Mouse (Mus musculus) heart, embryonic 11.5 days (tissue): ENCODE results near the gene Ccdc167. TPM values are rescaled to one million over a fixed set of nuclear protein-coding genes. Genes with fewer than 3 reads are reported as not detected.

Experiments
- ATAC-seq: fragments of 200-750 bp; cut with Nextera tagmentation; replicated peaks from 2 replicates; pipeline ENCODE4 v1.8.0; 2017; ENCODE audit warnings: moderate library complexity; ENCODE audit not compliant: insufficient number of reproducible peaks, low FRiP score, low TSS enrichment
- H3K27ac ChIP-seq: fragments of 300-500 bp; sonication (generic); 2 replicates; pipeline ENCODE4 v1.5.1; 2014; ENCODE audit warnings: mild to moderate bottlenecking, low read depth, low read length
- H3K27me3 ChIP-seq: fragments of 300-500 bp; sonication (generic); 2 replicates; pipeline ENCODE4 v1.6.1; 2014; ENCODE audit warnings: mild to moderate bottlenecking, low read length, mixed read lengths; ENCODE audit not compliant: control insufficient read depth, insufficient read depth
- H3K36me3 ChIP-seq: fragments of 300-500 bp; sonication (generic); 2 replicates; pipeline ENCODE4 v1.6.1; 2014; ENCODE audit warnings: mild to moderate bottlenecking, low read length, moderate library complexity, mixed read lengths; ENCODE audit not compliant: control insufficient read depth, insufficient read depth
- H3K4me1 ChIP-seq: fragments of 300-500 bp; sonication (generic); 2 replicates; pipeline ENCODE4 v1.6.1; 2014; ENCODE audit warnings: low read length; ENCODE audit not compliant: control insufficient read depth, insufficient read depth
- H3K4me2 ChIP-seq: fragments of 300-500 bp; sonication (generic); 2 replicates; pipeline ENCODE4 v1.6.1; 2014; ENCODE audit warnings: mild to moderate bottlenecking, moderate library complexity
- H3K4me3 ChIP-seq: fragments of 300-500 bp; sonication (generic); 2 replicates; pipeline ENCODE4 v1.5.1; 2014; ENCODE audit warnings: low read depth, low read length
- H3K9ac ChIP-seq: fragments of 300-500 bp; sonication (generic); 2 replicates; pipeline ENCODE4 v1.6.1; 2014; ENCODE audit warnings: mild to moderate bottlenecking, low read depth, low read length, moderate library complexity
- H3K9me3 ChIP-seq: fragments of 300-500 bp; sonication (generic); replicated peaks from 2 replicates; pipeline ENCODE4 v1.6.1; 2016; ENCODE audit warnings: low read length; ENCODE audit not compliant: control insufficient read depth
- WGBS: fragments of 180-500 bp; shearing (Covaris S2); extraction: QIAGEN DNeasy Blood & Tissue Kit; methylation state at CpG from one replicate; pipeline ENCODE4 v1.1.7; 2014; ENCODE audit not compliant: insufficient replicate concordance; 5-methylcytosine and 5-hydroxymethylcytosine counted together
- polyA plus RNA-seq: library from polyadenylated mRNA; unstranded; fragments of >200 nt; fragmentation: Nextera tagmentation; extraction: Ambion mirVana; gene quantifications from 2 replicates; pipeline ENCODE4 v1.2.1, GENCODE M21; 2014

The Ccdc167 gene
- polyA plus RNA-seq, 1 experiment from 2014 or later, result 18.0 TPM

GRCm38 (mm10) chr17:29642219-29642618 lies 74.6 kb downstream of the Ccdc167 start:
- peaks cover 13% of the 10 kb centered on the region for H3K4me1 ChIP-seq
- H3K9me3 ChIP-seq, result no peaks in the 10 kb centered on the region
- H3K4me2 ChIP-seq, result no peak overlapping the region
- H3K27ac ChIP-seq, result no peak overlapping the region
- ATAC-seq, result no peak
- peaks cover 21% of the 10 kb centered on the region for H3K36me3 ChIP-seq
- 65% methylated on average over 3 of the region's 3 CpGs for WGBS
- H3K4me3 ChIP-seq, result no peak overlapping the region
- H3K9ac ChIP-seq, result no peak overlapping the region
- H3K27me3 ChIP-seq, result no peaks in the 10 kb centered on the region

GRCm38 (mm10) chr17:29640971-29641370 lies 75.9 kb downstream of the Ccdc167 start:
- no peak overlapping the region for H3K9ac ChIP-seq
- peak; percentile 9; the same call in 1 of the 2 replicates for ATAC-seq
- peaks cover 20% of the 10 kb centered on the region for H3K4me1 ChIP-seq
- no peaks in the 10 kb centered on the region for H3K27me3 ChIP-seq
- peaks cover 18% of the 10 kb centered on the region; the same call in 1 of the 2 replicates for H3K36me3 ChIP-seq
- H3K4me2 ChIP-seq, result no peak overlapping the region
- whole genome bisulfite sequencing, result 86% methylated on average over 11 of the region's 11 CpGs
- no peak overlapping the region for H3K4me3 ChIP-seq
- H3K27ac ChIP-seq, result no peak overlapping the region
- no peaks in the 10 kb centered on the region for H3K9me3 ChIP-seq

GRCm38 (mm10) chr17:29637895-29638294 lies 78.9 kb downstream of the Ccdc167 start:
- H3K9ac ChIP-seq, result no peak overlapping the region
- no peaks in the 10 kb centered on the region for H3K9me3 ChIP-seq
- no peaks in the 10 kb centered on the region for H3K27me3 ChIP-seq
- H3K36me3 ChIP-seq, result peaks cover 30% of the 10 kb centered on the region
- H3K4me1 ChIP-seq, result peaks cover 14% of the 10 kb centered on the region
- WGBS, result 68% methylated on average over 8 of the region's 8 CpGs
- H3K27ac ChIP-seq, result no peak overlapping the region
- H3K4me2 ChIP-seq, result no peak overlapping the region
- no peak for ATAC-seq
- no peak overlapping the region for H3K4me3 ChIP-seq

- Histone ChIP-seq H3K4me2 (no peak overlapping the region), H3K9me3 (no peaks in the 10 kb centered on the region), H3K36me3 (peaks cover 30% of the 10 kb centered on the region), H3K4me3 (no peak overlapping the region), H3K27ac (no peak overlapping the region), H3K9ac (no peak overlapping the region), H3K4me1 (peaks cover 14% of the 10 kb centered on the region), H3K27me3 (no peaks in the 10 kb centered on the region)
- 75% methylated on average over 4 of the region's 4 CpGs for WGBS
- no peak for ATAC-seq
These were observed 79.5 kb downstream of the Ccdc167 start for GRCm38 (mm10) chr17:29637377-29637776.

Other genes starting within 250 kb of the Ccdc167 start
- gene Pim1, start 226.3 kb downstream of the Ccdc167 start, polyA plus RNA-seq, result 23.5 and 27.3 TPM in 2 replicates
- gene Gm17657, start 167.4 kb downstream of the Ccdc167 start, polyA plus RNA-seq, result not detected in 2 replicates
- 10.0 and 12.0 TPM in 2 replicates for gene Tbc1d22b, start 167.3 kb downstream of the Ccdc167 start, polyA plus RNA-seq
- 0.13 and 0.32 TPM in 2 replicates for gene Tmem217, start 164.7 kb downstream of the Ccdc167 start, polyA plus RNA-seq
- gene Rnf8, start 102.3 kb downstream of the Ccdc167 start, polyA plus RNA-seq, result 61.9 and 66.9 TPM in 2 replicates
- 2.3 and 2.9 TPM in 2 replicates for gene Gm28043, start 102.2 kb downstream of the Ccdc167 start, polyA plus RNA-seq
- gene Cmtr1, start 56.4 kb downstream of the Ccdc167 start, polyA plus RNA-seq, result 99.9 and 101 TPM in 2 replicates